Mouse (Mus musculus): ENCODE data around the gene Sh3bp4. TPM values are rescaled to one million over a fixed set of nuclear protein-coding genes. Genes with fewer than 3 reads are reported as not detected.

Sh3bp4 gene
- polyA plus RNA-seq, 1 experiment from 2014 or later: 21.0 TPM

GRCm38 (mm10) chr1:89072143-89072990 lies 2.2 kb downstream of the Sh3bp4 start:
- Histone ChIP-seq H3K4me2 (replicated peaks) (peak overlapping the region; percentile 64), H3K4me1 (peaks cover 46% of the 10 kb centered on the region), H3K27me3 (no peaks in the 10 kb centered on the region), H3K9ac (replicated peaks) (peak overlapping the region; percentile 78), H3K36me3 (no peaks in the 10 kb centered on the region), H3K27ac (replicated peaks) (peak overlapping the region; percentile 63), H3K9me3 (no peaks in the 10 kb centered on the region), H3K4me3 (peak overlapping the region; percentile 72)
- WGBS: 2% methylated on average over 14 of the region's 14 CpGs
- no peak for ATAC-seq (ENCODE audit: low FRiP score, low read depth)

GRCm38 (mm10) chr1:89073291-89073846 lies 3.2 kb downstream of the Sh3bp4 start:
- Histone ChIP-seq H3K9ac (replicated peaks) (peak overlapping the region; percentile 78; the same call in 1 of the 2 replicates), H3K9me3 (no peaks in the 10 kb centered on the region), H3K4me2 (replicated peaks) (peak overlapping the region; percentile 64), H3K27ac (replicated peaks) (0 out of 2 replicates have a peak overlapping the region, but pooled peaks have one; percentile 25), H3K27me3 (no peaks in the 10 kb centered on the region), H3K36me3 (no peaks in the 10 kb centered on the region), H3K4me3 (0 out of 2 replicates have a peak overlapping the region, but pooled peaks have one; percentile 3), H3K4me1 (peaks cover 49% of the 10 kb centered on the region)
- 73% methylated on average over 5 of the region's 5 CpGs for WGBS
- ATAC-seq (ENCODE audit: low FRiP score, low read depth): no peak

GRCm38 (mm10) chr1:89074678-89075077 lies 4.5 kb downstream of the Sh3bp4 start:
- 71% methylated on average over 6 of the region's 6 CpGs for WGBS
- no peak for ATAC-seq (ENCODE audit: low FRiP score, low read depth)
- peaks cover 51% of the 10 kb centered on the region for H3K4me1 ChIP-seq

GRCm38 (mm10) chr1:89075120-89075519 lies 4.9 kb downstream of the Sh3bp4 start:
- no peak for ATAC-seq (ENCODE audit: low FRiP score, low read depth)
- Histone ChIP-seq H3K9ac (replicated peaks) (no peak overlapping the region), H3K9me3 (no peaks in the 10 kb centered on the region), H3K36me3 (no peaks in the 10 kb centered on the region), H3K27me3 (no peaks in the 10 kb centered on the region), H3K4me1 (peaks cover 51% of the 10 kb centered on the region), H3K27ac (replicated peaks) (no peak overlapping the region), H3K4me3 (no peak overlapping the region), H3K4me2 (replicated peaks) (no peak overlapping the region)
- WGBS: 64% methylated on average over 8 of the region's 8 CpGs

More at GRCm38 (mm10) chr1:89074678-89075077, 4.5 kb downstream of the Sh3bp4 start:
- no peaks in the 10 kb centered on the region for H3K36me3 ChIP-seq
- no peak overlapping the region for H3K27ac ChIP-seq (replicated peaks)
- H3K9me3 ChIP-seq: no peaks in the 10 kb centered on the region
- H3K27me3 ChIP-seq: no peaks in the 10 kb centered on the region
- no peak overlapping the region for H3K9ac ChIP-seq (replicated peaks)
- H3K4me3 ChIP-seq: no peak overlapping the region
- no peak overlapping the region for H3K4me2 ChIP-seq (replicated peaks)

- H3K4me2 ChIP-seq (replicated peaks): no peak overlapping the region
- H3K4me1 ChIP-seq: peaks cover 61% of the 10 kb centered on the region
- no peaks in the 10 kb centered on the region for H3K9me3 ChIP-seq
- no peaks in the 10 kb centered on the region; the same call in 1 of the 2 replicates for H3K27me3 ChIP-seq
- WGBS: 92% methylated on average over 9 of the region's 9 CpGs
- no peak overlapping the region for H3K4me3 ChIP-seq
- H3K36me3 ChIP-seq: no peaks in the 10 kb centered on the region
- H3K9ac ChIP-seq (replicated peaks): no peak overlapping the region
- ATAC-seq (ENCODE audit: low FRiP score, low read depth): no peak
- no peak overlapping the region for H3K27ac ChIP-seq (replicated peaks)
These were observed 6.6 kb downstream of the Sh3bp4 start for GRCm38 (mm10) chr1:89076777-89077176.

- Histone ChIP-seq H3K27me3 (no peaks in the 10 kb centered on the region; the same call in 1 of the 2 replicates), H3K4me3 (no peak overlapping the region), H3K9ac (replicated peaks) (no peak overlapping the region), H3K4me1 (peaks cover 58% of the 10 kb centered on the region), H3K27ac (replicated peaks) (no peak overlapping the region), H3K36me3 (no peaks in the 10 kb centered on the region), H3K4me2 (replicated peaks) (no peak overlapping the region), H3K9me3 (no peaks in the 10 kb centered on the region)
- no peak for ATAC-seq (ENCODE audit: low FRiP score, low read depth)
- 64% methylated on average over 2 of the region's 2 CpGs for WGBS
These were observed 8.0 kb downstream of the Sh3bp4 start for GRCm38 (mm10) chr1:89078240-89078639.

GRCm38 (mm10) chr1:89078730-89079129 lies 8.5 kb downstream of the Sh3bp4 start:
- H3K36me3 ChIP-seq: no peaks in the 10 kb centered on the region; the same call in 1 of the 2 replicates
- H3K4me2 ChIP-seq (replicated peaks): no peak overlapping the region; the same call in 1 of the 2 replicates
- H3K9me3 ChIP-seq: no peaks in the 10 kb centered on the region
- no peaks in the 10 kb centered on the region; the same call in 1 of the 2 replicates for H3K27me3 ChIP-seq
- no peak overlapping the region for H3K9ac ChIP-seq (replicated peaks)
- 18% methylated on average over 9 of the region's 9 CpGs for WGBS
- no peak overlapping the region for H3K4me3 ChIP-seq
- peaks cover 54% of the 10 kb centered on the region for H3K4me1 ChIP-seq
- no peak overlapping the region for H3K27ac ChIP-seq (replicated peaks)
- ATAC-seq (ENCODE audit: low FRiP score, low read depth): no peak

- H3K27ac ChIP-seq (replicated peaks): no peak overlapping the region
- peaks cover 53% of the 10 kb centered on the region for H3K4me1 ChIP-seq
- H3K36me3 ChIP-seq: no peaks in the 10 kb centered on the region; the same call in 1 of the 2 replicates
- no peak for ATAC-seq (ENCODE audit: low FRiP score, low read depth)
- H3K4me2 ChIP-seq (replicated peaks): no peak overlapping the region
- H3K9ac ChIP-seq (replicated peaks): no peak overlapping the region
- H3K27me3 ChIP-seq: no peaks in the 10 kb centered on the region; the same call in 1 of the 2 replicates
- H3K9me3 ChIP-seq: no peaks in the 10 kb centered on the region
- 37% methylated on average over 2 of the region's 2 CpGs for WGBS
- H3K4me3 ChIP-seq: no peak overlapping the region
These were observed 9.0 kb downstream of the Sh3bp4 start for GRCm38 (mm10) chr1:89079239-89079638.

GRCm38 (mm10) chr1:89080371-89080770 lies 10.2 kb downstream of the Sh3bp4 start:
- Histone ChIP-seq H3K27ac (replicated peaks) (no peak overlapping the region), H3K4me2 (replicated peaks) (no peak overlapping the region), H3K4me1 (peaks cover 49% of the 10 kb centered on the region), H3K4me3 (no peak overlapping the region), H3K9ac (replicated peaks) (no peak overlapping the region), H3K27me3 (no peaks in the 10 kb centered on the region; the same call in 1 of the 2 replicates), H3K9me3 (no peaks in the 10 kb centered on the region), H3K36me3 (no peaks in the 10 kb centered on the region; the same call in 1 of the 2 replicates)
- 81% methylated on average over 8 of the region's 8 CpGs for WGBS
- no peak for ATAC-seq (ENCODE audit: low FRiP score, low read depth)

- WGBS: 69% methylated on average over 5 of the region's 5 CpGs
- Histone ChIP-seq H3K4me1 (peaks cover 49% of the 10 kb centered on the region), H3K27me3 (no peaks in the 10 kb centered on the region; the same call in 1 of the 2 replicates), H3K4me3 (no peak overlapping the region), H3K36me3 (no peaks in the 10 kb centered on the region; the same call in 1 of the 2 replicates), H3K27ac (replicated peaks) (no peak overlapping the region), H3K9ac (replicated peaks) (no peak overlapping the region), H3K4me2 (replicated peaks) (no peak overlapping the region), H3K9me3 (no peaks in the 10 kb centered on the region)
- ATAC-seq (ENCODE audit: low FRiP score, low read depth): no peak
These were observed 10.6 kb downstream of the Sh3bp4 start for GRCm38 (mm10) chr1:89080795-89081194.

GRCm38 (mm10) chr1:89081371-89081770 lies 11.2 kb downstream of the Sh3bp4 start:
- H3K36me3 ChIP-seq: no peaks in the 10 kb centered on the region; the same call in 1 of the 2 replicates
- no peak overlapping the region for H3K27ac ChIP-seq (replicated peaks)
- no peak overlapping the region for H3K4me3 ChIP-seq
- no peaks in the 10 kb centered on the region; the same call in 1 of the 2 replicates for H3K27me3 ChIP-seq
- H3K9ac ChIP-seq (replicated peaks): no peak overlapping the region
- WGBS: 86% methylated on average over 4 of the region's 4 CpGs
- no peak overlapping the region for H3K4me2 ChIP-seq (replicated peaks)
- no peaks in the 10 kb centered on the region for H3K9me3 ChIP-seq
- peaks cover 51% of the 10 kb centered on the region for H3K4me1 ChIP-seq
- no peak for ATAC-seq (ENCODE audit: low FRiP score, low read depth)
